Mouse (Mus musculus): ENCODE data around the gene Gm4737. TPM values are rescaled to one million over a fixed set of nuclear protein-coding genes. Genes with fewer than 3 reads are reported as not detected.

The Gm4737 gene
- polyA plus RNA-seq, 1 experiment from 2014 or later, result 1.3 TPM

DNA sequence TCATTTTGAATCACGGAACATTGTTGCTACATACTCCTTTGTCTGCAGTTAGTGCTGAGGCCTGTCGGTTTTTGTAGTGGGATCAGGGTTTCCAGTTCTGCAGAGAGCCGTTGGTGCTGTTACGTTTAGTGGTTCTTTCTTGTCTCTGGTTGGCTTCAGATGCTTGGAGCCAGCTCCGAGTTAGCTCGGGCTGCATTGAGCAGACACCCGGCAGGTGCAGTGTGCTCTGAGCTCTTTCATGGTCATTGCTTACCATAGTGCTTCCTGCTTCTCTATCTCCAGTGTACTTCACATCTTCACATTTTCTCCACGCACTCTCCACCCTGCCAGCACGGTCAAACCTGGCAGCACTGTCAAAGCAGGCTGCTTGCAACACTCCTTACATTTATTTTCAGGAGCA is 50.4 kb downstream of the Gm4737 start:
- WGBS, result 81% methylated on average over 9 of the region's 9 CpGs
- no peaks in the 10 kb centered on the region for H3K36me3 ChIP-seq (ENCODE audit: control insufficient read depth, insufficient read depth, low read length)
- DNase-seq (ENCODE audit: low spot score) (no peak), ATAC-seq (ENCODE audit: low FRiP score, low TSS enrichment) (no peak)
- TF ChIP-seq EP300 (optimal IDR thresholded peaks at IDR 0.05), result no peak
- TF ChIP-seq CTCF (IDR thresholded peaks at IDR 0.05; ENCODE audit: low read depth), result no peak
- no peak overlapping the region for H3K9ac ChIP-seq (ENCODE audit: low read length)
- no peaks in the 10 kb centered on the region for H3K27me3 ChIP-seq (ENCODE audit: control insufficient read depth, insufficient read depth, low read length)
- H3K27ac ChIP-seq (replicated peaks), result no peak overlapping the region
- H3K4me1 ChIP-seq (replicated peaks; ENCODE audit: control insufficient read depth, insufficient read depth), result no peaks in the 10 kb centered on the region
- H3K4me2 ChIP-seq (replicated peaks; ENCODE audit: low read depth), result no peak overlapping the region
- H3K9me3 ChIP-seq (ENCODE audit: control insufficient read depth, low read length), result no peaks in the 10 kb centered on the region
- H3K4me3 ChIP-seq (ENCODE audit: low read depth, low read length), result no peak overlapping the region

Other genes with a start within 250 kb of the Gm4737 start
- 9.7 and 13.2 TPM in 2 replicates for gene Phldb2, start 201.5 kb downstream of the Gm4737 start, polyA plus RNA-seq (2015; fragmentation: Nextera tagmentation; extraction: Ambion mirVana)
- gene Plcxd2, start 144.9 kb downstream of the Gm4737 start, polyA plus RNA-seq (2015; fragmentation: Nextera tagmentation; extraction: Ambion mirVana), result 2.2 and 2.4 TPM in 2 replicates
- 0.07 TPM in 2 replicates for gene Cd96, start 34.8 kb downstream of the Gm4737 start, polyA plus RNA-seq (2015; fragmentation: Nextera tagmentation; extraction: Ambion mirVana)